Mouse (Mus musculus) forebrain, embryonic 14.5 days (tissue): ENCODE data around the gene Dhdds. TPM values are rescaled to one million over a fixed set of nuclear protein-coding genes. Genes with fewer than 3 reads are reported as not detected.
"Not testable (repeated sequence)": the region's sequence is repeated elsewhere in the genome, so short reads cannot be mapped to it uniquely, and the experiment has no call there.

ENCODE experiments used
- ATAC-seq: fragments of 200-750 bp; cut with Nextera tagmentation; 2 replicates; pipeline ENCODE4 v1.8.0; 2017; ENCODE audit warnings: mild to moderate bottlenecking, moderate library complexity
- DNase-seq: peaks from one replicate; pipeline ENCODE4 v3.0.0-alpha.2; 2015; ENCODE audit warnings: low spot score
- H3K27ac ChIP-seq: fragments of 300-500 bp; sonication (generic); 2 replicates; pipeline ENCODE4 v1.5.1; 2014; ENCODE audit warnings: low read depth, mild to moderate bottlenecking, control low read depth, low read length, moderate library complexity
- H3K27me3 ChIP-seq: fragments of 300-500 bp; sonication (generic); replicated peaks from 2 replicates; pipeline ENCODE4 v1.6.1; 2014; ENCODE audit warnings: low read length, control low read depth, mixed read lengths; ENCODE audit not compliant: control insufficient read depth, insufficient read depth
- H3K36me3 ChIP-seq: fragments of 300-500 bp; sonication (generic); 2 replicates; pipeline ENCODE4 v1.6.1; 2014; ENCODE audit warnings: low read length, control low read depth; ENCODE audit not compliant: control insufficient read depth, insufficient read depth
- H3K4me1 ChIP-seq: fragments of 300-500 bp; sonication (generic); 2 replicates; pipeline ENCODE4 v1.6.1; 2014; ENCODE audit warnings: antibody characterized with exemption, low read length, control low read depth; ENCODE audit not compliant: control insufficient read depth, insufficient read depth
- H3K4me2 ChIP-seq: fragments of 300-500 bp; sonication (generic); 2 replicates; pipeline ENCODE4 v1.6.1; 2014; ENCODE audit warnings: mild to moderate bottlenecking, control low read depth, low read length
- H3K4me3 ChIP-seq: fragments of 300-500 bp; sonication (generic); 2 replicates; pipeline ENCODE4 v1.5.1; 2014; ENCODE audit warnings: low read depth, low read length, control low read depth
- H3K9ac ChIP-seq: fragments of 300-500 bp; sonication (generic); 2 replicates; pipeline ENCODE4 v1.6.1; 2014; ENCODE audit warnings: mild to moderate bottlenecking, low read length, control low read depth, moderate library complexity
- H3K9me3 ChIP-seq: fragments of 300-500 bp; sonication (generic); replicated peaks from 2 replicates; pipeline ENCODE4 v1.6.1; 2016; ENCODE audit warnings: low read length, control low read depth, mixed read lengths; ENCODE audit not compliant: control insufficient read depth
- WGBS: fragments of 180-500 bp; shearing (Covaris S2); extraction: QIAGEN DNeasy Blood & Tissue Kit; methylation state at CpG from one replicate; pipeline ENCODE4 v1.1.7; 2014; 5-methylcytosine and 5-hydroxymethylcytosine counted together
- polyA plus RNA-seq: library from polyadenylated mRNA; unstranded; fragments of >200 nt; fragmentation: Nextera tagmentation; extraction: Ambion mirVana; gene quantifications from 2 replicates; pipeline ENCODE4 v1.2.1, GENCODE M21; 2014

The Dhdds gene
- polyA plus RNA-seq, 1 experiment from 2014 or later: 52.7 TPM

DNA sequence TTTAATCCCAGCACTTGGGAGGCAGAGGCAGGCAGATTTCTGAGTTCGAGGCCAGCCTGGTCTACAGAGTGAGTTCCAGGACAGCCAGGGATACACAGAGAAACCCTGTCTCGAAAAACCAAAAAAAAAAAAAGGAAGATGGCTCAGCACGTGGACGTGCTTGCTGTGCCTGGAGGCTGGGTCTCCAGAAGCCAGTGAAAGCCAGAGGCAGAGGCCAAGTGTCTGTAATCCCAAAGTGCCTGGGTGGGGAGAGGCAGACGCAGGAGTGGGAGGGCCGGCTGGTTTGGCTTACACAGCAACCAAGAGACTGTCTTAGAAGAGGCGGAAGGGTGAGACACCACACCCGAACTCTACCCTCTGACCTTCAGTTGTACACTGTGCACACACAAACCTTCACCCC, 12.4 kb downstream of the Dhdds start:
- not testable (repeated sequence) for ATAC-seq, H3K4me2 ChIP-seq, H3K4me1 ChIP-seq, H3K9ac ChIP-seq, DNase-seq, H3K4me3 ChIP-seq, H3K27ac ChIP-seq, H3K9me3 ChIP-seq, H3K27me3 ChIP-seq
- 92% methylated on average over 8 of the region's 8 CpGs for WGBS
- peaks cover 59% of the 10 kb centered on the region for H3K36me3 ChIP-seq

DNA sequence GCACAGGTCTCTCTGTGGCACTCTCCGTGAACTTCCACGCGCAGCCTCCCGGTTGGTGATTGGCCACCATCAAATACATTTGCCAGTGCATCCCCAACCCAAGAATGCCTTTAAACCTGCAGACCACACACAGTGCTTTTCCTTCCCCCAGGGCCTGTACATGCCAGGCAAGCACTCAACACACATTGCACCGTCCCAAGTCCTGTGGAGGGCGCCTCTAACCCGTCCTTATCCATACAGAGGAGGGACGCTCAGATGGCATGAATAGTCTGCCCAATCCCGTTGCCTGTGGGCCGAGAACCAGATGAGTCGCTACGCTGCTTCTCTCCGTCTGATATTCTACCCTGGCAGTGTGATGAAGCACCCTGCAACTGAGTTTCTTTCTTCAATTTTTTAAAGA, 17.8 kb downstream of the Dhdds start:
- DNase-seq: no peak
- 79% methylated on average over 13 of the region's 13 CpGs for WGBS
- Histone ChIP-seq H3K27me3 (no peaks in the 10 kb centered on the region), H3K4me1 (no peaks in the 10 kb centered on the region), H3K9me3 (no peaks in the 10 kb centered on the region), H3K9ac (no peak overlapping the region), H3K27ac (no peak overlapping the region), H3K4me2 (no peak overlapping the region), H3K36me3 (peaks cover 65% of the 10 kb centered on the region), H3K4me3 (no peak overlapping the region)
- ATAC-seq: no peak

DNA sequence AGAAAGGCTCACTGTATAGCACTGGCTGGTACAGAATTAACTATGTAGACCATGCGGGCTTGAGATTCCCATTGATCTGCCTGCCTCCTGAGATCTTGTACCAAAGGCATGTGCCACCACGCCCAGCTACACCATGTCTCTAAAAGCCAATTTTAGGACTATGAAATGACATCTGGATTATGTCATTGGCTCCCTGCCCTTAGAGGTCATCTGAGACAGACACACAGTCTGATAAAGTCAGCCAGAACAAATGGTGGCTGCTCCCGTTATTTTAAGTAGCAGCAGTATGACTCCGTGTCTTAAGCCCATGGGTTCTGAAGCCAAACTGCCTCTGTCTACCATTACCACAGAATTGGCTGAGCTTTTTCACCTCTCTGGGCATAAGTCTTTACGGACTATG, 20.2 kb downstream of the Dhdds start:
- DNase-seq: no peak
- H3K27me3 ChIP-seq: no peaks in the 10 kb centered on the region
- no peaks in the 10 kb centered on the region for H3K9me3 ChIP-seq
- H3K4me1 ChIP-seq: no peaks in the 10 kb centered on the region
- no peak overlapping the region for H3K9ac ChIP-seq
- 91% methylated on average over 5 of the region's 5 CpGs for WGBS
- H3K27ac ChIP-seq: no peak overlapping the region
- H3K4me3 ChIP-seq: no peak overlapping the region
- H3K36me3 ChIP-seq: peaks cover 72% of the 10 kb centered on the region
- ATAC-seq: no peak
- H3K4me2 ChIP-seq: no peak overlapping the region

DNA sequence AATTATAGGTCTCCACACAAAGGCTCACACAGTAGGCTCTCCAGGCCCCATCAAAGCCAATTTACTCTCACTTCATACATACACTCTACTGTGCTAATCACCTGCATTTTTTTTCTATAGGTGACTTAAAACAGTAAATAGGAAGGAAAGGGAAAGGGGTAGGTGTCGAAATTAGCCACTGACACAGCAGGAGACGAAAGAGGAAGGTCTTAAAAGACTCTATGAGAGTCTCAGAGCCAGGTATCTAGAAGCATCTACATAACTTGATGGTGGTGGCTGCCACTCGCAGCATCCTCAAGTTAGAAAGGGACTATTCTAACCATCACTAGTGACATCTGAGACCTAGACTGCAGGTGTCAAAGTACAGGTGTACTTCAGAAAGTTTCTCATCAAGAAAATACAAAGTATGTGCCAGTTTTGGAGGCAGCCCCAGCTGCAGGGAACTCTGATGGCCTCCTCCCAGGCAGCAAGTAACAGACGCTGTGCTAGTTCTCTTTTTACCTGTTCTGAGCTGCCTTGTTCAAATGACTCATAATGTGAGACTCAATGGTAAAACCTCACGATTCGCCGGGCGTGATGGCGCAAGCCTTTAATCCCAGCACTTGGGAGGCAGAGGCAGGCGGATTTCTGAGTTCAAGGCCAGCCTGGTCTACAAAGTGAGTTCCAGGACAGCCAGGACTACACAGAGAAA, 22.6 kb downstream of the Dhdds start:
- Histone ChIP-seq H3K36me3 (peaks cover 67% of the 10 kb centered on the region), H3K27ac (no peak overlapping the region)
- WGBS: 93% methylated on average over 10 of the region's 10 CpGs

DNA sequence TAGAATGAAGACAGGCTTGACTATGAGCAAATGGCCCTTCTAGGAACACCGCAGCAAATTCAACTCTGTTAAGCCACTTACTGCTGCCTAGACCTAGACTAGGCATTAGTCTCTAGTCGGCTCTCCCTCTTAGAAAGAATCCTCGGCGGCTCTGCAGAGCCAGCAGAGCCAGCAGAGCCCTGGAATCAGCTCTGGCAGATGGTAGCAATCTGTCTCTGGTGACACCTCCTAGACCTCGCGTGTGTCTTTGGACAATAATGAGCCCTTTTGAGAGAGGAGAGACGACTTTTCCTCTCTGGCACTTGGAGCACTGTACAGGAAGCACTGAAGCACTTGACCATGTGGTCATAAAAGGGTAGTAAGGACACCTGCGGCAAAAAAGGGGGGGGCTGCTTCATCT, 29.0 kb downstream of the Dhdds start:
- Histone ChIP-seq H3K4me1 (peaks cover 30% of the 10 kb centered on the region), H3K9me3 (no peaks in the 10 kb centered on the region), H3K4me2 (no peak overlapping the region), H3K9ac (no peak overlapping the region), H3K27ac (peak overlapping the region; percentile 99; the same call in 1 of the 2 replicates), H3K36me3 (peaks cover 17% of the 10 kb centered on the region), H3K27me3 (no peaks in the 10 kb centered on the region), H3K4me3 (no peak overlapping the region)
- ATAC-seq: no peak
- WGBS: 60% methylated on average over 8 of the region's 8 CpGs
- DNase-seq: peak; percentile 56

More for the DNA sequence above, 22.6 kb downstream of the Dhdds start:
- Histone ChIP-seq H3K9me3 (no peaks in the 10 kb centered on the region), H3K9ac (no peak overlapping the region), H3K4me2 (no peak overlapping the region), H3K27me3 (no peaks in the 10 kb centered on the region), H3K4me3 (no peak overlapping the region), H3K4me1 (no peaks in the 10 kb centered on the region)
- ATAC-seq: no peak
- no peak for DNase-seq

GRCm38 (mm10) chr4:133970876-133971275, 29.8 kb downstream of the Dhdds start:
- ATAC-seq (no peak), DNase-seq (peak; percentile 67)
- H3K4me2 ChIP-seq: no peak overlapping the region
- H3K9ac ChIP-seq: peak overlapping the region; percentile 9; the same call in 1 of the 2 replicates
- peak overlapping the region; percentile 99 for H3K27ac ChIP-seq
- H3K36me3 ChIP-seq: peaks cover 20% of the 10 kb centered on the region
- 46% methylated on average over 13 of the region's 13 CpGs for WGBS
- no peak overlapping the region for H3K4me3 ChIP-seq
- peaks cover 38% of the 10 kb centered on the region for H3K4me1 ChIP-seq
- no peaks in the 10 kb centered on the region for H3K27me3 ChIP-seq
- no peaks in the 10 kb centered on the region for H3K9me3 ChIP-seq

DNA sequence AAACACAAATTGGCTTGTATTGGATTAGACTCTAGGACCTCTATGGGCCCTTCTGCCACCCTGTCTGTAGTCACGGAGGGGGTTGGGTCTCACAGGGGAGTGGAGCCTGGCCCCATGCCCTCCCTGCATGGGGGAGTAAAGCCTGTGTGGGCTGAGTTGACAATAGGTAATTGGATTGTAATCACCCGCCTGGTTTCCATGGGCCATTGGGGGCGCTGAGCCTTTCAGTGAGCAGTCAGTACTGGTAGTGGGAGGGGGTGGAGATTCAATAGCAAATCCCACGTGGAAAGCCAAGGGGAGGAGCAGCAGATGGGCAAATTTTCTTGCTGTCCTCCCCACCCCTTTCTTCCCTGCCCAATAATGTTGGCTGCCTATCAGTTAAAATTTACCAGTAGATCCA, 30.5 kb downstream of the Dhdds start:
- ATAC-seq (peak; percentile 15), DNase-seq (peak; percentile 92)
- no peaks in the 10 kb centered on the region for H3K9me3 ChIP-seq
- H3K9ac ChIP-seq: no peak overlapping the region; the same call in 1 of the 2 replicates
- no peak overlapping the region for H3K4me3 ChIP-seq
- peak overlapping the region; percentile 99 for H3K27ac ChIP-seq
- peak overlapping the region; percentile 71; the same call in 1 of the 2 replicates for H3K4me2 ChIP-seq
- WGBS: 3% methylated on average over 4 of the region's 4 CpGs
- peaks cover 42% of the 10 kb centered on the region for H3K4me1 ChIP-seq
- H3K27me3 ChIP-seq: no peaks in the 10 kb centered on the region
- peaks cover 23% of the 10 kb centered on the region for H3K36me3 ChIP-seq

DNA sequence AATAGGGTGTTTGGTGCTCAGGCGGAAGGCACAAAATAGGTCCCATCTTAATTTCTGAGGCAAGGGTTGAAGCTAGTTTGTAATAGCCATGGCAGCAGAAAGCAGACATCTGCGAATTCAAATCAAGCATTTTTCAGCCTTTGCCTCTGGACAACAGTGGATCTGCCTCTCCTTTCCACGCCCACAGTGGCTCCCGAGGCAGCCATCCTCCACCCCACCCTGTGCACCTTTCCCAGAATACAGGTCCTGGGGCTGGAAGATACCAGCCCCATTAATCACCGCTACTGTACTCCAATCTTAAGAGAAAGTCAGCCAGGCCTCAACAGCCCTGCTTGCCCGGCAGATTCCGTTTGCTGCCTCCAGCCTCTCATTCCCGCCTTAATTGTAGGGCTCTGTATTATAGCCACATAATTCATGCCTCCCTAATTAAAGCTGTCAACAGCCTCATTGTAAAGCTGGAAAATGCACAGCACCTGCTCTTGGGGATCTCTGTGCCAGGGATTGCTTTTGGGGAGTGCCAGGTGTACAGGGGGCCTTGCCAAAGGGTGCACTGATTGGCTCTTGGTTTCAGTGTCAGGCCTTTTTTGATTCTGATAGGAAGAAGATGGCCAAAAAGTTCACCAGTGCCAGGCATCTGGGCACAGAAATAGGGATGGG, 31.5 kb downstream of the Dhdds start:
- peak; percentile 85 for DNase-seq
- Histone ChIP-seq H3K27me3 (no peaks in the 10 kb centered on the region), H3K9me3 (no peaks in the 10 kb centered on the region), H3K27ac (peak overlapping the region; percentile 99), H3K36me3 (peaks cover 24% of the 10 kb centered on the region), H3K4me1 (peaks cover 42% of the 10 kb centered on the region), H3K4me2 (peak overlapping the region; percentile 71), H3K4me3 (0 out of 2 replicates have a peak overlapping the region, but pooled peaks have one; percentile 76), H3K9ac (peak overlapping the region; percentile 96)
- 24% methylated on average over 8 of the region's 8 CpGs for WGBS
- ATAC-seq: peak; percentile 24
